Mouse (Mus musculus): ENCODE data around the gene Dnah3.

DNA sequence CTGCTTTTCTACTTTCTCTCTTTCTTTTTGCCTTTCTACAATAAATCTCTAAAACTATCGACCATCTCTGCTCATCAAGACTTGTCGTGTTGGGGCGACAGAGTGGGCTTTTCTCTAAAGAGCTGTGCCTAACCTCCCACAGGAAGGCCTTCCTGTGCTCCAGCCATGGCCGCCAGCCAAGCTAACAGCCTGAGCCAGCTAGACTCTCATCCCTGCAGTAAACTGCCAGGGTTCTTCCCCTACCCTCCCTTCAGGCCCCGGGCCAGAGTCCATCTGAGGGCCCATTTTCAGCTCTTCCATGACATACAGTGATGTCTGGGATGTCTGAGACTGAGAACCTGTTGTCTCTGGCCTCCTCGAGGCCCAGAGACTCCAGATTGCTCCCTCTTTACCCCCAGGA, 118.8 kb downstream of the Dnah3 start:
- TF ChIP-seq CTCF (IDR thresholded peaks at IDR 0.05; ENCODE audit: extremely low read depth, insufficient read depth, low read length) = no peak
- no peak for TF ChIP-seq POLR2A (IDR thresholded peaks at IDR 0.05; ENCODE audit: extremely low read depth, insufficient read depth, low read length)

All from cortical plate, adult 2 months (tissue).